Mouse (Mus musculus): ENCODE measurements at regions not wholly inside any gene's neighbourhood (a gene's known extent, or its start where the extent isn't known, plus 50 kb on each side); places are given as distances from the start of the nearest gene placed in this dataset.
A peak's percentile ranks its signal among the peaks of the same experiment; 100 is the strongest.

- H3K9ac ChIP-seq (replicated peaks), result no peak overlapping the region
- no peak overlapping the region for H3K27ac ChIP-seq (replicated peaks)
- no peaks in the 10 kb centered on the region for H3K9me3 ChIP-seq
- H3K4me3 ChIP-seq, result no peak overlapping the region
- no peaks in the 10 kb centered on the region for H3K27me3 ChIP-seq
- H3K4me2 ChIP-seq (replicated peaks), result no peak overlapping the region
- H3K4me1 ChIP-seq, result peaks cover 6% of the 10 kb centered on the region
- ATAC-seq (replicated peaks), result no peak
- 89% methylated on average over 15 of the region's 15 CpGs for WGBS
- H3K36me3 ChIP-seq, result no peaks in the 10 kb centered on the region
Measured at GRCm38 (mm10) chr13:111986681-111987080, 177.9 kb upstream of the Map3k1 start.

- 90% methylated on average over 3 of the region's 3 CpGs for WGBS
- Histone ChIP-seq H3K4me2 (replicated peaks) (no peak overlapping the region), H3K4me3 (no peak overlapping the region), H3K27ac (replicated peaks) (no peak overlapping the region), H3K9me3 (no peaks in the 10 kb centered on the region), H3K4me1 (peaks cover 6% of the 10 kb centered on the region), H3K36me3 (no peaks in the 10 kb centered on the region), H3K27me3 (no peaks in the 10 kb centered on the region), H3K9ac (replicated peaks) (no peak overlapping the region)
- no peak for ATAC-seq (replicated peaks)
Measured at GRCm38 (mm10) chr13:111987420-111987819, 178.6 kb upstream of the Map3k1 start.

DNA sequence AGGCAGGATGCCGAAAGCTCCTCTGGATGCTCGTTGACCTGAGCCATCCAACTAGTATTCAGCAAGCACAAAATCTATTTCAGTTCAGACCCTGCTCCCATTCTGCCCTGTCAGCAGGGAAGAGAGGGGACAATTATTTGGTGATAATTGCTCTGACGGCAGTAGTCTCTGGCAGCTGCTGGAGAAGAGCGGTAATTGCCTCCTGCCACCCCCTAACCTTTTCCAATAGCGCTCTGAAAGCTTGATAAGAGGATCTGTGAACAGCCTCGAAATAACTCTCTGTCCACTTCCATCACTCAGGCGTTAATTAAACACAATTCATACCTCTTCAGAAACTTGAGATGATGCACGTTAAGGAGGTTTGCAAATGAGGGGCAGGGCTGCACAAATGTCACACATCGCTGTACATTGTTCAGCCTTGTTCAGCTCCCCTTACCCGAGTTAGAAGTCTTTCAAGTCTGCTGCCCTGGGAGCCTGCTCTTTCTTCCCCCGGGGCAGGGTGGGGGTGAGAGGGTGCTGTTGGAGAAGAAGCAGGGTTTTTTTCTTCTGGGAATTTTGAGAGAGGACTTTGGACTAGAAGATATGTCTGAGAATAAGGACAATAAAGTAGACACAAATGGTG lies 182.2 kb upstream of the Map3k1 start:
- Histone ChIP-seq H3K4me2 (replicated peaks) (0 out of 2 replicates have a peak overlapping the region, but pooled peaks have one; percentile 2), H3K9me3 (no peaks in the 10 kb centered on the region), H3K27me3 (no peaks in the 10 kb centered on the region), H3K4me1 (peaks cover 6% of the 10 kb centered on the region), H3K4me3 (no peak overlapping the region), H3K36me3 (no peaks in the 10 kb centered on the region), H3K9ac (replicated peaks) (no peak overlapping the region), H3K27ac (replicated peaks) (peak overlapping the region; percentile 9; the same call in 1 of the 2 replicates)
- peak; percentile 67 for ATAC-seq (replicated peaks)
- 2% methylated on average over 11 of the region's 11 CpGs for WGBS

DNA sequence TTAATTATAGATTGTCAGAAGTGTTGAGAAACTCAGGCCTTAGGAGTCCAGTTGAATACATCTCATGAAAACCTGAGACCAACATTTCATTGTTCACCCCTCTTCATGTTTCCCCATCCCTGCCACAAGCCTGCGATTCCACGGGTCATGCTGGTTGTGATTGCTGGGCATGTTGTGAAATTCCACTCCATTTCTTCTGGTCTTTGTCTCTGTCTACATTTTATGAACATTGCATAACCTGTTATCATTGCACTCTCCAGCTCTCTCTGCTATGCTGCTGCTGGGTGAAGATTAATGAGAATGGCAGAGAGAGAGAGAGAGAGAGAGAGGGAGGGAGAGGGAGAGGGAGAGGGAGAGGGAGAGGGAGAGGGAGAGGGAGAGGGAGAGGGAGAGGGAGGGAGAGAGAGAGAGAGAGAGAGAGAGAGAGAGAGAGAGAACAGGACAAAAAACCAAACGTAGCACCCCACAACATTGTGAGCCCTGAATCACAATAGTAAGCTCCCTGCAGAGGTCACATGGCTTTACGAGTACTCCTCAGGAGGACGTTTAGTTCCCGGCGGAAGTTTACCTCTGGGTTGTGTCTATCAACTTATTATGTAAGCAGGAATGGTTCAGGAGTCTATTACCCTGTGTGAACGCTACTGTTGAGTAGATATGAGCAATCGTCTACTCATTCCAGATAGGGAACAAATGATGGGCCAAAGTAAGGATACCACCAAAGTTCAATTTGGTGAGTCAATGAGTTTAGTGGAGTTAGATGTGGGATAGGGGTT lies 183.5 kb upstream of the Map3k1 start:
- Histone ChIP-seq H3K4me2 (replicated peaks) (no peak overlapping the region), H3K9ac (replicated peaks) (no peak overlapping the region), H3K27ac (replicated peaks) (no peak overlapping the region), H3K4me3 (no peak overlapping the region), H3K4me1 (peaks cover 6% of the 10 kb centered on the region), H3K9me3 (no peaks in the 10 kb centered on the region), H3K36me3 (no peaks in the 10 kb centered on the region), H3K27me3 (no peaks in the 10 kb centered on the region)
- no peak for ATAC-seq (replicated peaks)
- 77% methylated on average over 9 of the region's 9 CpGs for whole genome bisulfite sequencing

DNA sequence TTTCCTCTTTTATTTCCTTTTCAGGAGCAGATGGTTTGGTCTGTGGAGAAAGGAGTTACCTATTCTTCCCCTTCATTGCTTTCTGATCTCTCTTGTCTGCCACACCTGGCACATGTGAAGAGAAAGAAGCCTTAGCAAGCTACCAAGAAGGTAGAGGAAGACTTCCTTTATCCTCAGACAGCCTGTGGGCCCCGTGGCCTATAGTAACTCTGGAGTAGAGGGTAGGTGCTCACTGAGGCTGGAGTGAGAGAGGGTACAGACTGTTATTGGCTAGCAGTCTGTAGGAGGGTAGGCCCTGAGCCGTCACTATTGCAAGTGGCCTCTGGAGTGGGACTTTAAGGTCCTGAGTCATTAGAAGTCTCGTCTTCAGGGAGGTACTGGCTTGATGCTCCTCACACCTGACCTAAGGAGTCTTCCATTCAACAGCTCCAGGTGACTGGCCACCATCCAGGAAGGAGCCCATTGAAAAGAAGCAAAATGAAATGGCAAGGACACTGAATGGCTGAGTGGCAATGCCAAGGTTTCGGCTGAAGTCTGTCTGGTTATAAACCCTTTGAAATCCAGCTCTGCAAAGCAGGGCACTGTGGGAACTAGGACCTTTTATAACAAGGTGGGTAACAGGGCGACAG lies 186.2 kb upstream of the Map3k1 start:
- Histone ChIP-seq H3K4me1 (peaks cover 6% of the 10 kb centered on the region), H3K9me3 (no peaks in the 10 kb centered on the region), H3K4me2 (replicated peaks) (no peak overlapping the region), H3K4me3 (no peak overlapping the region), H3K27me3 (no peaks in the 10 kb centered on the region), H3K27ac (replicated peaks) (no peak overlapping the region), H3K36me3 (no peaks in the 10 kb centered on the region), H3K9ac (replicated peaks) (no peak overlapping the region)
- ATAC-seq (replicated peaks), result no peak
- WGBS, result 70% methylated on average over 5 of the region's 5 CpGs

- WGBS, result 73% methylated on average over 6 of the region's 6 CpGs
- no peaks in the 10 kb centered on the region for H3K27me3 ChIP-seq
- peaks cover 11% of the 10 kb centered on the region for H3K4me1 ChIP-seq
- ATAC-seq (replicated peaks), result no peak
- H3K9ac ChIP-seq (replicated peaks), result no peak overlapping the region
- no peak overlapping the region for H3K4me3 ChIP-seq
- H3K4me2 ChIP-seq (replicated peaks), result no peak overlapping the region
- no peaks in the 10 kb centered on the region for H3K36me3 ChIP-seq
- no peak overlapping the region for H3K27ac ChIP-seq (replicated peaks)
- H3K9me3 ChIP-seq, result no peaks in the 10 kb centered on the region
Measured at GRCm38 (mm10) chr13:111995716-111996115, 186.9 kb upstream of the Map3k1 start.

DNA sequence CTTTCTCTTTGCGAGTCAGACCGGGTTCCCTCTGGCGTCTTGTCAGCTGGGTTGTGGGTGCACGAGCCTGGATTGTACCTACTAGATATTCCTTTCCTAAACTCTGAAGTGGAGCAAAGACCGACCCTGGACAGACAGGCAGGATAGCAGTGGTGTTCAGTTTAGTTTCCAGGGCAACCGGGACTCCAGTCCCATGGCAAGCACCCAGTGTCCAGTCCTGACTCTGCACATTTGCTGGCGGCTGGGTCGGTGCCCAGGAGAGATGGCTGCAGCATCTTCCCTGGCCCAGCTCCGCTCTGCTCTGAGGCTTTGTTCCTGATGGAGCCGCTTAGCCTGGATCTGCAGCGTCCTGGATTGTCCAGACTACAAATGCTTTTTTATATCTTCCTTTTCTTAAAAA lies 188.1 kb upstream of the Map3k1 start:
- no peak overlapping the region for H3K9ac ChIP-seq (replicated peaks)
- no peak for ATAC-seq (replicated peaks)
- no peaks in the 10 kb centered on the region for H3K27me3 ChIP-seq
- no peak overlapping the region for H3K4me2 ChIP-seq (replicated peaks)
- WGBS, result 77% methylated on average over 11 of the region's 11 CpGs
- no peak overlapping the region for H3K27ac ChIP-seq (replicated peaks)
- peaks cover 12% of the 10 kb centered on the region for H3K4me1 ChIP-seq
- no peak overlapping the region for H3K4me3 ChIP-seq
- H3K36me3 ChIP-seq, result no peaks in the 10 kb centered on the region
- no peaks in the 10 kb centered on the region for H3K9me3 ChIP-seq

- H3K4me3 ChIP-seq, result no peak overlapping the region
- H3K4me1 ChIP-seq, result peaks cover 18% of the 10 kb centered on the region
- H3K9me3 ChIP-seq, result no peaks in the 10 kb centered on the region
- ATAC-seq (replicated peaks), result no peak
- H3K27me3 ChIP-seq, result no peaks in the 10 kb centered on the region
- WGBS, result 85% methylated on average over 11 of the region's 11 CpGs
- H3K9ac ChIP-seq (replicated peaks), result no peak overlapping the region
- no peak overlapping the region for H3K27ac ChIP-seq (replicated peaks)
- H3K4me2 ChIP-seq (replicated peaks), result no peak overlapping the region
- H3K36me3 ChIP-seq, result no peaks in the 10 kb centered on the region
Measured at GRCm38 (mm10) chr13:111997980-111998945, 189.5 kb upstream of the Map3k1 start.

- no peaks in the 10 kb centered on the region for H3K27me3 ChIP-seq
- ATAC-seq (replicated peaks), result no peak
- no peak overlapping the region for H3K4me2 ChIP-seq (replicated peaks)
- no peaks in the 10 kb centered on the region for H3K36me3 ChIP-seq
- H3K9ac ChIP-seq (replicated peaks), result no peak overlapping the region
- H3K27ac ChIP-seq (replicated peaks), result no peak overlapping the region
- peaks cover 18% of the 10 kb centered on the region for H3K4me1 ChIP-seq
- WGBS, result 88% methylated on average over 6 of the region's 6 CpGs
- H3K4me3 ChIP-seq, result no peak overlapping the region
- H3K9me3 ChIP-seq, result no peaks in the 10 kb centered on the region
Measured at GRCm38 (mm10) chr13:111999647-112000292, 191.0 kb upstream of the Map3k1 start.

- Histone ChIP-seq H3K27me3 (no peaks in the 10 kb centered on the region), H3K4me2 (replicated peaks) (no peak overlapping the region), H3K36me3 (no peaks in the 10 kb centered on the region), H3K9ac (replicated peaks) (no peak overlapping the region), H3K4me3 (no peak overlapping the region), H3K4me1 (peaks cover 18% of the 10 kb centered on the region), H3K27ac (replicated peaks) (no peak overlapping the region), H3K9me3 (no peaks in the 10 kb centered on the region)
- WGBS, result 45% methylated on average over 6 of the region's 6 CpGs
- ATAC-seq (replicated peaks), result no peak
Measured at GRCm38 (mm10) chr13:112000293-112000665, 191.5 kb upstream of the Map3k1 start.

DNA sequence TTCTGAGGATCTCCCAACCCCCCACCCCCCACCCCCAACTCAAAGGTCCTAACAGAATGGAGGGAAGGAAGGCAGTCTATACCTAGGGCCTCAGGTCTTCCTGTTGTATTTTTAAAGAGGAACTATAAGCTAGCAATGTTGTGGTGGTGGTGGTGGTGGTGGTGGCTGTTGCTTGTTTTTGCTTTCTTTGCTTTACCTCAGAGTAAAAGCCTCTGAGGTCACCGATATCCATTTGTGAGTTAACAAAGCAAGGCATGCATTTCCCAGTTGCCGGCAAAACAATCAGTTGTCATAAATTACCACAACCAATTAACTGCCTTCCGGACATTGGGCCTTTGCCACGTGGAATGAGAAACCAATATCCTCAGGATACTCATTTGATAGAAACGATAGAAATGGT lies 191.9 kb upstream of the Map3k1 start:
- Histone ChIP-seq H3K4me2 (replicated peaks) (0 out of 2 replicates have a peak overlapping the region, but pooled peaks have one; percentile 7), H3K36me3 (no peaks in the 10 kb centered on the region), H3K9me3 (no peaks in the 10 kb centered on the region), H3K4me3 (no peak overlapping the region), H3K9ac (replicated peaks) (no peak overlapping the region), H3K4me1 (peaks cover 18% of the 10 kb centered on the region), H3K27ac (replicated peaks) (no peak overlapping the region), H3K27me3 (no peaks in the 10 kb centered on the region)
- 19% methylated on average over 5 of the region's 5 CpGs for WGBS
- no peak for ATAC-seq (replicated peaks)
